Mouse (Mus musculus) layer of hippocampus, postnatal 14 days (tissue): ENCODE results near the gene Prkce. TPM values are rescaled to one million over a fixed set of nuclear protein-coding genes. Genes with fewer than 3 reads are reported as not detected.
A peak's percentile ranks its signal among the peaks of the same experiment; 100 is the strongest.

Experiments used
- DNase-seq, 2 experiments: peaks; one replicate each; pipeline ENCODE4 v3.0.0; 2021 to 2022; ENCODE audit warnings: low spot score in 2 of 2, mixed read lengths in 1 of 2
- total RNA-seq, 2 experiments: library from RNA; stranded (reverse); gene quantifications; 2 replicates each; pipeline ENCODE4 v1.2.3; 2021

The Prkce gene
- total RNA-seq, 2 experiments from 2014 or later = 380 TPM

- no peak for DNase-seq
Observed at GRCm38 (mm10) chr17:86327958-86328357, 160.4 kb downstream of the Prkce start.

DNA sequence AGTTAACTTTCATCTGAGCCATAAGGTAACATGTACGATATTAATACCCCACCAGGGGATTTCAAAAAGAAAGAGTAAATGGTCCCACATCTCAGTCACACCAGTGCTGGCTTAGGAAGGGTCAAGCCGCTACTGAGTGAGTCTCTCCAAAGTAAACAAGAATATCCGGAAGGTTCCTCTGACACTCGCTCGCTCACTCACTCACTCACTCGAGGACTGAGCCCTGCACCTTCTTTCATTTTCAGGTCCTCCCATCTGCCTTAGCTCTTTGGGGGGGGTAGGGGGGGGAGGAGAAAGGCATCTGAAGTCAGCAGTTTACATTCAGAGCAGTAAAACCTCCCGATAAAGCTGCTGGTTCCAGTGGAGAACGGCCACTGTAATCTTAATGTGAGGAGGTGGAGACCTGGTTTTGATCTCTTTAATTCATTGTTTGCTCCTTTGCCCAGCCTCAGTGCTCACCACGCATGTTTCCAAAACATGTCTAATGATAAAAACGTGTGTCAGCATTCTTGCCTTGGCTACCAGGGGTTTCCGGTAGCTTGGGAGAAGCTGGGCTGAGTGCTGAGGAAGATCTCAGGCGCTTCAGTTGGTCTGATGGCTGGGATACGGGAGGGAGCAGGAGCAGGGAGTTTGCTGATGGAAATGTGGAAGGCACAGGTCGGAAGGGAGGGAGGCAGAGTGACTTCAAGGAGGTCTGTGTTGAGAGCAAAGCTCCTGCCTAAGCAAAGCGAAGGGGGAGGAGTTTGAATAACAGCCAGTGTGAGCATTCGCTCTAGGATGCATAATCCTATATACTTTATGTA is 161.9 kb downstream of the Prkce start:
- DNase-seq = no peak

GRCm38 (mm10) chr17:86330076-86330955 is 162.7 kb downstream of the Prkce start:
- no peak for DNase-seq

DNA sequence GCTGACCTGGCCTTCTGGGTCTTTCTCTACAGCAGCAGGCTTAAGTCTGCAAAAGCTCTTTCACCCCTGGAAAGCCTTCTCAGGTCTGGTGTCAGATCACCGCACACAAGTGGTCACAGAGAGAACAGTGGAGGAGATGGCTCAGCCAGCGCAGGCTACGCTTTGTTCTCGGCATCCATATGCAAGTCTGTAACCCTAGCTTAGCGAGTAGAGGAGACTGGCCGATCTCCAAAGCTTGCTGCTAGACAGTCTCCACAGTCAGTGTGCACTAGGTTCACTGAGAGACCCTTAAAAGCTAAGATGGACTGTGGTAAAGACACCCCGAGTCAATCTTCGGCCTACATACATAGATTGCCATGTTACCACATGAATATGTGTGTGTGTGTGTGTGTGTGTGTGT is 164.2 kb downstream of the Prkce start:
- DNase-seq = no peak

GRCm38 (mm10) chr17:86334990-86335389 is 167.4 kb downstream of the Prkce start:
- no peak for DNase-seq

DNA sequence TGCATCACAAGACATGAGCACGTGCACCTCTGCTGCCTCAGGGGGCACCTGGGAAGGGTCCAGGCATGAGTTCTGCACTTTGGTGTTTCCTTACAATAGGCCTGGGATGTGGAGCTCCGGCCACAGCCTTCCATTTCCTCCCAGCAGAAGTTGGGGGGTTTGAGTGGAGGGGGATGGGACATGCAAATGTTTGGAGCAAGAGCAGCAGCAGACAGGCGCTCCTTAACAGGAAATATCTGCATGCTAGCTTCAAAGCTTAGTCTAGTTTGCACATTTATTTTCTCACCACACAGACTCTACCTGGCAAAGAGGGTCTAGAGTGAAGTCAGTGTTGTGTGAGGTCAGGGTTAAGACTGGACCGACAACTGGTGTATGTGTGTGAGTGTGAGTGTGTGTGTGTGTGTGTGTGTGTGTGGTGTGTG is 169.1 kb downstream of the Prkce start:
- DNase-seq = no peak

- no peak for DNase-seq
Observed at GRCm38 (mm10) chr17:86337076-86337475, 169.5 kb downstream of the Prkce start.

DNA sequence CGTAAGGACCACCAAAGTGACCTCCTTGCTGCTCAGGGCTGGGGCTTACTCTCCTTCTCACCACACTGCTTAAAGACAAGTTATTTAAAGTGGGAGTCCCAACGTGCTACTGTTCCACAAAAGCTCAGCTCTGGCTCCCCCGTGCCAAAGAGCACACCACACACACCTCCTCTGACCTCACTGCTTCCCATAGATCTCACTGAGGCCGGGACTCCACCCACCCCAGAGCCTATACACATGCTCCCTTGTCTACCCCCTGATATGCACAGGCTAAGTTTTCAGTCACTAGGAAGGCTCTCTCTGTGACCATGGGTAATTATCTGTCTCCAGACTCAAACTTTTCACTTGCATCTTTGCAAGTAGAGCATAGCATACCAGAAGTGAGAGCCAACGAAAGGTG is 170.7 kb downstream of the Prkce start:
- DNase-seq = no peak

- DNase-seq = no peak
Observed at GRCm38 (mm10) chr17:86344032-86344431, 176.4 kb downstream of the Prkce start.

DNA sequence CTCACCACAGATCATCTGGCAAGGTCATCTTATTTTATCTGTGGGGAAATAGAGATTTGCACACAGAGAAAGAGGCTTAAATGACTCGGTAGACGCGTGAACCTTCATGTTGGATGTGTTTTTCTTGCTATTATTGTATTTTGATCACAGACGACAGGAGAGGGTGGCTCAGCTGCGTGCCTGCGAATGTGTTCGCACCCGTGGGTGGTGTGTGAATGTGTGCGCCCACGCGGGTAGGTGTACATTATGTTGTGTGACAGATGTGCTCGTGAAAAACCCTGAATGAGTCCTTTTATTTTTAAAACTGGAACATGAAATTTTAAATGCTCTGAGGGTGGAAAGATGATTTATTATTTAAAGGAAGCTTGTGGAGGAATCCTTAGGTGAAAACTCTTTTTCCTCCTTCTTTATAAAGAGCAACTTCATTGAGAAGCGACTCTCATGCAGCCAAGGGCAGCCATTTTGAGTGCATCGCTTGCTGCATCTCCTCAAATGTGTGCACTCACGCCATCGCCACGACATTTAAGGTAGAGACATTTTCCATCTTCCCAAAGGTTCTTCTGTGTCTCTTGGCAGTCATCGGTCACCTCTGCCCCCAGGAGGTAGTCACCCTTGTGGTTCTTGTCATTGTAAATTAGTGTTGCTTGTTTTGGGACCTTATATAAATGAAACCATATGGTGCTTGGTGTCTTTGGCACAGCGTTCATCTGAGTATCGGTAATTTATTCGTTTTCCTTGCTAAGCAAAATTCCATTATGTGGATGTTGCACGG is 177.8 kb downstream of the Prkce start:
- DNase-seq = peak in 1 of 2 experiments; percentile 89

DNA sequence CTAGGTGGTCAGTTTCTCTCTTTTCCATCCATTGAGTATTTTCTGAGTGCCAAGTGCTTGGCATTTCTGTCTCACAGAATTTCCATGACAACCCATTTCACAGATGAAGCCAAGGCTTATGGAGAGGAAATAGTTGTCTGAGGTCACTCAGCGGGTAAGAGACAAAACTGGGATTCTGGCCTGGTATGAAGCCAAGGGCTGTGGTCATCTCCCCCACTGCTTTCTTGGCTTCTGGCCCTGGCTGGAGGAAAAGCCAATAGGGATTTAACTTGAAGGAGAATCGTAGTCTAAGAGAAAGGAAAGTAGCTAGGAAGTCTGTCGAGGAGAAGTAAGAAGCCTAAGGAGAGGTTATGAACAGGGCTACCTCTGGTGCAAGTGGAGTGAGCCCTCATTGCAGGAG is 182.7 kb downstream of the Prkce start:
- DNase-seq = no peak

- DNase-seq = peak in 1 of 2 experiments; percentile 52
Observed at GRCm38 (mm10) chr17:86350791-86351261, 183.2 kb downstream of the Prkce start.

- no peak for DNase-seq
Observed at GRCm38 (mm10) chr17:86351282-86351681, 183.7 kb downstream of the Prkce start.

DNA sequence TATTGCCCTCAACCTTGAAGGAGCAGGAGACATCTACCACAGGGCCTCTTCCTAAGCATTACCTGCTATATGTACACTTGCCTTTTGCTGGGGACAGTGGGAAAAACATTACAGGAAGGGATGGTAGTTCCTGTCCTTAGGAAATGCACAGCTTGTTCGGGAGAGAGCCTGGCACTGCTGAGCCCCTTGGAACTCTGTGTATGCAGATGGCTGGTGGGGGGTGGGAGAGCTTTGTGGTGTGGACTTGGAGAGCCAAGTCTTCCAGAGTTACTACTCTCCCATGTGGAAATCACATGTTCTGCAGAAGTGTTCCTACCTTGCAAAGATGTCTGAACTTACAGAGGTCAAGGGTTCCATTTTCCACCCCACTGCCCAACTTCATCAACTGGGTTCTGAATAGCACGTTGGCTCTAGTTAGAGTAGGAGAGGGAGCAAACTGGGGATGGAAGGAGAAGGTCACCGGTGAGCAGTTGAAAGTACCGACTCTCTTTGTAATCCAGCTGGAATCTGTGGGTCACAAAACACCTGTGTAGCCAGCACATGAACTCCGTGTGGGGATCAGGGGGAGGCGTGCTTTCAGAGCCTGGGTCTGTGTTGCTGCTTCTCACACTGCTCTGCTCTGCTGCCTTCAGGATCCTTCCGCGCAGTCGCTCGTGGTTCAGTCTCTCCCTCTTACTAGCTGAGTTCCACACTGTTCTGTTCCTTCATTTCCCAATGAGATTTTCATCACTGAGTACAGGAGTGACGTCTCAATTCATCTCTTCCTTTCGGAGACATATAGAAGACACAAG is 184.9 kb downstream of the Prkce start:
- peak in 1 of 2 experiments; percentile 72 for DNase-seq

DNA sequence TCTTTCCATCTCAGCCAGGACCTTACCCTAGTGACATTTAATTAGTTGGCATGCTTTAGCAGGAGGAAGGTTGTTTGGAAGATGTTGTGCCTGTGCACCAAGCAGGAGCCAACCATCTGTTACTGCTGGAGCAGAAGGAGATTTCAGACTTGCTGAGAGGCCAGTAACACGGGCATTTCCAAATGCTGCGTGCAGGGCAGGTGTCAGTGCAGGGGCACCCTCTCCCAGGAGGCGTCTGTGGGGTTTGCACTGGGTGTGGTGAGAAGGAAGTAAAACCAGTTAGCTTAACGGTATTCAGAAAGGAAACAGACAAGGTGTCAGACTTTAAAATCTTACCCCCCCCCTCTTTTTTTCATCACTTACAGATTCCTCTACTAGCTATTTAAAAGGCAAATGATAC is 186.1 kb downstream of the Prkce start:
- no peak for DNase-seq

GRCm38 (mm10) chr17:86354101-86354500 is 186.5 kb downstream of the Prkce start:
- DNase-seq = no peak

DNA sequence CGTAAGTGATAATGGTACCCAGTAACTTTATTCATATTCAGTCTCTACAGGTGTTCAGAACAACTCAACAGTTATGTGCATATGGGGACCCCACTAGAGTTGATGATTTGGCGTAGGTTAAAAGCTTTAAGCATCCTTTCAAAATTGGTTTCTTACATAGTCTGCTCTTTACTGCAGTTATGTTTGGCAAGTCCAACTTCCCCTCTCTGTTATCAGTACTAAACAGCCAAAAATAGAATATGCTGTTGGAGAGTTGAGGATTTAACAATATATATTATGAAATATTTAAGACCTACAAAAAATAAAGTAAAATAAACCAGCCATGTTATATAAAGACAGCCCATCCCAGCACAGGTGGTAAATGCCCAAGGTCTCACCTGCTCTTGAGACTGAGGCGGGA is 187.3 kb downstream of the Prkce start:
- DNase-seq = no peak

DNA sequence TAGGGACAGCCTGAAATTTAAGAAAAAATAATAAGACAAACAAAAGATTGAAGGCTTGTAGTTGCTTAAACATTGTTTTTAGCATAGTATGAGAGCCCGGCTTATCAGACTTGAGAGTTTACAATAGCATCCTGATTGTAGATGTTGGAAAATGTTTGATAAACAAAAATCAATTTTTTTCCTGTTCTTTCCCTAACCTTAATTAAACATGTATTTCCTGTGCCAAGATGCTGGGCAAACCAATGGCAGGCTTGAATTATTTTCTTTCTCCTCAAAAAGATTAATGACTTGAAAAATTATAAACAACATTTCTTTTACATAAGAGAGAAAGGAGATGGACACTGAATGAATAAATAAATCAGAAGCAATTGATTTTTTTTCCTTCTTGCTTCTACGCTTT is 187.7 kb downstream of the Prkce start:
- no peak for DNase-seq

GRCm38 (mm10) chr17:86355772-86356451 is 188.3 kb downstream of the Prkce start:
- no peak for DNase-seq

- DNase-seq = no peak
Observed at GRCm38 (mm10) chr17:86358388-86358787, 190.8 kb downstream of the Prkce start.
